Mouse (Mus musculus): ENCODE data around the gene Casp8. TPM values are rescaled to one million over a fixed set of nuclear protein-coding genes. Genes with fewer than 3 reads are reported as not detected.
"Not testable (repeated sequence)": the region's sequence is repeated elsewhere in the genome, so short reads cannot be mapped to it uniquely, and the experiment has no call there.

Gene Casp8
- polyA plus RNA-seq, 1 experiment from 2014 or later = 4.6 TPM

GRCm38 (mm10) chr1:58802322-58803273 is 7.4 kb downstream of the Casp8 start:
- Histone ChIP-seq H3K36me3 (ENCODE audit: control insufficient read depth, insufficient read depth, low read length) (no peaks in the 10 kb centered on the region), H3K4me2 (ENCODE audit: low read length) (no peak overlapping the region), H3K4me1 (ENCODE audit: control insufficient read depth, insufficient read depth, low read length) (no peaks in the 10 kb centered on the region), H3K9ac (replicated peaks; ENCODE audit: low read length) (no peak overlapping the region), H3K4me3 (replicated peaks; ENCODE audit: low read depth, low read length) (no peak overlapping the region), H3K9me3 (ENCODE audit: control insufficient read depth, low read length) (no peaks in the 10 kb centered on the region), H3K27ac (replicated peaks; ENCODE audit: low read depth, low read length) (no peak overlapping the region), H3K27me3 (ENCODE audit: control insufficient read depth, insufficient read depth, low read length) (no peaks in the 10 kb centered on the region)
- WGBS = 86% methylated on average over 18 of the region's 18 CpGs
- ATAC-seq (ENCODE audit: low FRiP score, low TSS enrichment) (no peak), DNase-seq (peak; percentile 4)

- Histone ChIP-seq H3K36me3 (ENCODE audit: control insufficient read depth, insufficient read depth, low read length) (no peaks in the 10 kb centered on the region), H3K27ac (replicated peaks; ENCODE audit: low read depth, low read length) (no peak overlapping the region), H3K27me3 (ENCODE audit: control insufficient read depth, insufficient read depth, low read length) (no peaks in the 10 kb centered on the region), H3K4me1 (ENCODE audit: control insufficient read depth, insufficient read depth, low read length) (no peaks in the 10 kb centered on the region), H3K4me3 (replicated peaks; ENCODE audit: low read depth, low read length) (no peak overlapping the region), H3K9me3 (ENCODE audit: control insufficient read depth, low read length) (no peaks in the 10 kb centered on the region), H3K4me2 (ENCODE audit: low read length) (no peak overlapping the region), H3K9ac (replicated peaks; ENCODE audit: low read length) (no peak overlapping the region)
- DNase-seq = no peak
- 89% methylated on average over 6 of the region's 6 CpGs for WGBS
- no peak for ATAC-seq (ENCODE audit: low FRiP score, low TSS enrichment)
Observed at GRCm38 (mm10) chr1:58803531-58803930, 8.4 kb downstream of the Casp8 start.

GRCm38 (mm10) chr1:58806651-58807050 is 11.5 kb downstream of the Casp8 start:
- 92% methylated on average over 3 of the region's 3 CpGs for WGBS
- Histone ChIP-seq H3K27ac (replicated peaks; ENCODE audit: low read depth, low read length) (no peak overlapping the region), H3K4me3 (replicated peaks; ENCODE audit: low read depth, low read length) (no peak overlapping the region)

GRCm38 (mm10) chr1:58826319-58826718 is 31.1 kb downstream of the Casp8 start:
- no peaks in the 10 kb centered on the region for H3K36me3 ChIP-seq (ENCODE audit: control insufficient read depth, insufficient read depth, low read length)
- no peak overlapping the region for H3K27ac ChIP-seq (replicated peaks; ENCODE audit: low read depth, low read length)
- no peak overlapping the region for H3K9ac ChIP-seq (replicated peaks; ENCODE audit: low read length)
- no peak overlapping the region for H3K4me2 ChIP-seq (ENCODE audit: low read length)
- no peak for ATAC-seq (ENCODE audit: low FRiP score, low TSS enrichment)
- H3K27me3 ChIP-seq (ENCODE audit: control insufficient read depth, insufficient read depth, low read length) = no peaks in the 10 kb centered on the region
- no peaks in the 10 kb centered on the region for H3K4me1 ChIP-seq (ENCODE audit: control insufficient read depth, insufficient read depth, low read length)
- H3K4me3 ChIP-seq (replicated peaks; ENCODE audit: low read depth, low read length) = no peak overlapping the region
- DNase-seq = no peak
- H3K9me3 ChIP-seq (ENCODE audit: control insufficient read depth, low read length) = no peaks in the 10 kb centered on the region
- WGBS = 80% methylated on average over 3 of the region's 3 CpGs

More at GRCm38 (mm10) chr1:58806651-58807050, 11.5 kb downstream of the Casp8 start:
- no peaks in the 10 kb centered on the region for H3K27me3 ChIP-seq (ENCODE audit: control insufficient read depth, insufficient read depth, low read length)
- DNase-seq (no peak), ATAC-seq (ENCODE audit: low FRiP score, low TSS enrichment) (no peak)
- no peak overlapping the region for H3K9ac ChIP-seq (replicated peaks; ENCODE audit: low read length)
- H3K36me3 ChIP-seq (ENCODE audit: control insufficient read depth, insufficient read depth, low read length) = no peaks in the 10 kb centered on the region
- no peaks in the 10 kb centered on the region for H3K4me1 ChIP-seq (ENCODE audit: control insufficient read depth, insufficient read depth, low read length)
- H3K9me3 ChIP-seq (ENCODE audit: control insufficient read depth, low read length) = no peaks in the 10 kb centered on the region
- no peak overlapping the region for H3K4me2 ChIP-seq (ENCODE audit: low read length)

GRCm38 (mm10) chr1:58830741-58831140 is 35.6 kb downstream of the Casp8 start:
- no peak overlapping the region for H3K9ac ChIP-seq (replicated peaks; ENCODE audit: low read length)
- no peak overlapping the region for H3K4me3 ChIP-seq (replicated peaks; ENCODE audit: low read depth, low read length)
- DNase-seq (no peak), ATAC-seq (ENCODE audit: low FRiP score, low TSS enrichment) (no peak)
- no peaks in the 10 kb centered on the region for H3K9me3 ChIP-seq (ENCODE audit: control insufficient read depth, low read length)
- H3K27ac ChIP-seq (replicated peaks; ENCODE audit: low read depth, low read length) = no peak overlapping the region
- no peaks in the 10 kb centered on the region for H3K4me1 ChIP-seq (ENCODE audit: control insufficient read depth, insufficient read depth, low read length)
- H3K36me3 ChIP-seq (ENCODE audit: control insufficient read depth, insufficient read depth, low read length) = no peaks in the 10 kb centered on the region
- no peak overlapping the region for H3K4me2 ChIP-seq (ENCODE audit: low read length)
- no peaks in the 10 kb centered on the region for H3K27me3 ChIP-seq (ENCODE audit: control insufficient read depth, insufficient read depth, low read length)
- 90% methylated on average over 5 of the region's 5 CpGs for WGBS

GRCm38 (mm10) chr1:58832198-58832597 is 37.0 kb downstream of the Casp8 start:
- ATAC-seq (ENCODE audit: low FRiP score, low TSS enrichment) (no peak), DNase-seq (no peak)
- Histone ChIP-seq H3K27me3 (ENCODE audit: control insufficient read depth, insufficient read depth, low read length) (no peaks in the 10 kb centered on the region), H3K36me3 (ENCODE audit: control insufficient read depth, insufficient read depth, low read length) (no peaks in the 10 kb centered on the region), H3K9me3 (ENCODE audit: control insufficient read depth, low read length) (no peaks in the 10 kb centered on the region), H3K4me1 (ENCODE audit: control insufficient read depth, insufficient read depth, low read length) (no peaks in the 10 kb centered on the region), H3K27ac (replicated peaks; ENCODE audit: low read depth, low read length) (no peak overlapping the region), H3K9ac (replicated peaks; ENCODE audit: low read length) (no peak overlapping the region), H3K4me2 (ENCODE audit: low read length) (no peak overlapping the region), H3K4me3 (replicated peaks; ENCODE audit: low read depth, low read length) (no peak overlapping the region)
- WGBS = 80% methylated on average over 2 of the region's 2 CpGs

- not testable (repeated sequence) for DNase-seq; ATAC-seq (ENCODE audit: low FRiP score, low TSS enrichment); H3K4me1 ChIP-seq (ENCODE audit: control insufficient read depth, insufficient read depth, low read length); H3K27me3 ChIP-seq (ENCODE audit: control insufficient read depth, insufficient read depth, low read length); H3K4me2 ChIP-seq (ENCODE audit: low read length); H3K9me3 ChIP-seq (ENCODE audit: control insufficient read depth, low read length); H3K36me3 ChIP-seq (ENCODE audit: control insufficient read depth, insufficient read depth, low read length); H3K4me3 ChIP-seq (replicated peaks; ENCODE audit: low read depth, low read length); H3K27ac ChIP-seq (replicated peaks; ENCODE audit: low read depth, low read length); H3K9ac ChIP-seq (replicated peaks; ENCODE audit: low read length)
- 88% methylated on average over 3 of the region's 3 CpGs for WGBS
Observed at GRCm38 (mm10) chr1:58856811-58857210, 61.6 kb downstream of the Casp8 start.

GRCm38 (mm10) chr1:58859131-58859530 is 64.0 kb downstream of the Casp8 start:
- H3K4me2 ChIP-seq (ENCODE audit: low read length); DNase-seq; H3K27me3 ChIP-seq (ENCODE audit: control insufficient read depth, insufficient read depth, low read length); H3K27ac ChIP-seq (replicated peaks; ENCODE audit: low read depth, low read length); H3K4me3 ChIP-seq (replicated peaks; ENCODE audit: low read depth, low read length); H3K9me3 ChIP-seq (ENCODE audit: control insufficient read depth, low read length); H3K4me1 ChIP-seq (ENCODE audit: control insufficient read depth, insufficient read depth, low read length); H3K36me3 ChIP-seq (ENCODE audit: control insufficient read depth, insufficient read depth, low read length); H3K9ac ChIP-seq (replicated peaks; ENCODE audit: low read length); ATAC-seq (ENCODE audit: low FRiP score, low TSS enrichment): not testable (repeated sequence)
- WGBS = 68% methylated on average over 4 of the region's 4 CpGs
